Mouse (Mus musculus): Measurements from ENCODE around the gene Ceacam3. TPM values are rescaled to one million over a fixed set of nuclear protein-coding genes. Genes with fewer than 3 reads are reported as not detected.
"Not testable (repeated sequence)": the region's sequence is repeated elsewhere in the genome, so short reads cannot be mapped to it uniquely, and the experiment has no call there.

The Ceacam3 gene
- total RNA-seq (2014; fragmentation: Nextera tagmentation) (not detected in 2 replicates), total RNA-seq (2017) (0.29 and 0.44 TPM in 2 replicates), polyA plus RNA-seq (2012) (0.02 TPM in 1 of 2 replicates, not detected in the other)

GRCm38 (mm10) chr7:17149931-17150330 is at the start of gene Ceacam3:
Gene Ceacam3, plus strand, starts transcription at chr7:17150282.
- H3K36me3 ChIP-seq (replicated peaks) = no peaks in the 10 kb centered on the region
- no peaks in the 10 kb centered on the region for H3K27me3 ChIP-seq (ENCODE audit: insufficient read depth, low read length)
- no peaks in the 10 kb centered on the region for H3K9me3 ChIP-seq (replicated peaks)
- DNase-seq (ENCODE audit: low spot score) = peak; percentile 42
- peak; percentile 89 for ATAC-seq (ENCODE audit: extremely low read depth, insufficient number of reproducible peaks, low FRiP score, poor library complexity, severe bottlenecking)
- TF ChIP-seq POLR2AphosphoS5 (IDR thresholded peaks at IDR 0.05; ENCODE audit: insufficient replicate concordance, low read depth, low read length) (no peak), GATA2 (IDR thresholded peaks at IDR 0.05; ENCODE audit: borderline replicate concordance, low read depth, low read length) (peak; percentile 98; the same call in 1 of the 2 replicates), CTCF (IDR thresholded peaks at IDR 0.05; ENCODE audit: low read depth, low read length) (no peak), TAL1 (conservative IDR thresholded peaks at IDR 0.05; ENCODE audit: low read depth, low read length) (peak; percentile 80)
- peak within 1 kb of the TSS; percentile 57; the same call in 1 of the 2 replicates for H3K4me3 ChIP-seq (ENCODE audit: low read depth, low read length)
- peaks cover 62% of the 10 kb centered on the region for H3K4me1 ChIP-seq (ENCODE audit: insufficient read depth, low read depth, low read length)

- ATAC-seq (ENCODE audit: extremely low read depth, insufficient number of reproducible peaks, low FRiP score, poor library complexity, severe bottlenecking); DNase-seq (ENCODE audit: low spot score); H3K27me3 ChIP-seq (ENCODE audit: insufficient read depth, low read length); H3K4me1 ChIP-seq (ENCODE audit: insufficient read depth, low read depth, low read length); H3K36me3 ChIP-seq (replicated peaks); H3K4me3 ChIP-seq (ENCODE audit: low read depth, low read length); H3K9me3 ChIP-seq (replicated peaks): not testable (repeated sequence)
Observed at GRCm38 (mm10) chr7:17101631-17102030, 48.5 kb upstream of the Ceacam3 start.

- DNase-seq (ENCODE audit: low spot score) = no peak
- H3K9me3 ChIP-seq (replicated peaks) = no peaks in the 10 kb centered on the region
- TF ChIP-seq POLR2AphosphoS5 (IDR thresholded peaks at IDR 0.05; ENCODE audit: insufficient replicate concordance, low read depth, low read length) (no peak), CTCF (IDR thresholded peaks at IDR 0.05; ENCODE audit: low read depth, low read length) (no peak), GATA2 (IDR thresholded peaks at IDR 0.05; ENCODE audit: borderline replicate concordance, low read depth, low read length) (no peak), TAL1 (conservative IDR thresholded peaks at IDR 0.05; ENCODE audit: low read depth, low read length) (no peak), GATA1 (IDR thresholded peaks at IDR 0.05; ENCODE audit: borderline replicate concordance, low read length) (no peak)
- no peak for ATAC-seq (ENCODE audit: extremely low read depth, insufficient number of reproducible peaks, low FRiP score, poor library complexity, severe bottlenecking)
- no peak overlapping the region for H3K4me3 ChIP-seq (ENCODE audit: low read depth, low read length)
- no peaks in the 10 kb centered on the region for H3K27me3 ChIP-seq (ENCODE audit: insufficient read depth, low read length)
- H3K4me1 ChIP-seq (ENCODE audit: insufficient read depth, low read depth, low read length) = peaks cover 5% of the 10 kb centered on the region
- H3K36me3 ChIP-seq (replicated peaks) = no peaks in the 10 kb centered on the region
Observed at GRCm38 (mm10) chr7:17135307-17135706, 14.8 kb upstream of the Ceacam3 start.

GRCm38 (mm10) chr7:17155634-17156033 is 5.6 kb downstream of the Ceacam3 start:
- Histone ChIP-seq H3K9me3 (replicated peaks) (no peaks in the 10 kb centered on the region), H3K4me1 (ENCODE audit: insufficient read depth, low read depth, low read length) (peaks cover 37% of the 10 kb centered on the region), H3K4me3 (ENCODE audit: low read depth, low read length) (no peak overlapping the region), H3K27me3 (ENCODE audit: insufficient read depth, low read length) (no peaks in the 10 kb centered on the region; the same call in 1 of the 2 replicates), H3K36me3 (replicated peaks) (no peaks in the 10 kb centered on the region)
- no peak for DNase-seq (ENCODE audit: low spot score)
- peak; percentile 71 for TF ChIP-seq CTCF (IDR thresholded peaks at IDR 0.05; ENCODE audit: low read depth, low read length)
- TF ChIP-seq GATA1 (IDR thresholded peaks at IDR 0.05; ENCODE audit: borderline replicate concordance, low read length) = no peak
- peak; percentile 63 for ATAC-seq (ENCODE audit: extremely low read depth, insufficient number of reproducible peaks, low FRiP score, poor library complexity, severe bottlenecking)

GRCm38 (mm10) chr7:17156885-17157677 is 7.0 kb downstream of the Ceacam3 start:
- Histone ChIP-seq H3K4me1 (ENCODE audit: insufficient read depth, low read depth, low read length) (peaks cover 24% of the 10 kb centered on the region), H3K36me3 (replicated peaks) (no peaks in the 10 kb centered on the region), H3K27me3 (ENCODE audit: insufficient read depth, low read length) (no peaks in the 10 kb centered on the region; the same call in 1 of the 2 replicates), H3K9me3 (replicated peaks) (no peaks in the 10 kb centered on the region), H3K4me3 (ENCODE audit: low read depth, low read length) (no peak overlapping the region)
- TF ChIP-seq GATA1 (IDR thresholded peaks at IDR 0.05; ENCODE audit: borderline replicate concordance, low read length) (no peak), GATA2 (IDR thresholded peaks at IDR 0.05; ENCODE audit: borderline replicate concordance, low read depth, low read length) (no peak), TAL1 (conservative IDR thresholded peaks at IDR 0.05; ENCODE audit: low read depth, low read length) (no peak), CTCF (IDR thresholded peaks at IDR 0.05; ENCODE audit: low read depth, low read length) (no peak), POLR2AphosphoS5 (IDR thresholded peaks at IDR 0.05; ENCODE audit: insufficient replicate concordance, low read depth, low read length) (no peak)
- ATAC-seq (ENCODE audit: extremely low read depth, insufficient number of reproducible peaks, low FRiP score, poor library complexity, severe bottlenecking) (0 out of 2 replicates have a peak, but pooled peaks have one; percentile 22), DNase-seq (ENCODE audit: low spot score) (no peak)

- no peak overlapping the region for H3K4me3 ChIP-seq (ENCODE audit: low read depth, low read length)
- H3K4me1 ChIP-seq (ENCODE audit: insufficient read depth, low read depth, low read length) = peaks cover 14% of the 10 kb centered on the region; the same call in 1 of the 2 replicates
- no peaks in the 10 kb centered on the region for H3K36me3 ChIP-seq (replicated peaks)
- DNase-seq (ENCODE audit: low spot score) = no peak
- ATAC-seq (ENCODE audit: extremely low read depth, insufficient number of reproducible peaks, low FRiP score, poor library complexity, severe bottlenecking) = no peak
- no peaks in the 10 kb centered on the region; the same call in 1 of the 2 replicates for H3K27me3 ChIP-seq (ENCODE audit: insufficient read depth, low read length)
- TF ChIP-seq TAL1 (conservative IDR thresholded peaks at IDR 0.05; ENCODE audit: low read depth, low read length) (no peak), GATA1 (IDR thresholded peaks at IDR 0.05; ENCODE audit: borderline replicate concordance, low read length) (no peak)
- H3K9me3 ChIP-seq (replicated peaks) = no peaks in the 10 kb centered on the region
Observed at GRCm38 (mm10) chr7:17159011-17159410, 8.9 kb downstream of the Ceacam3 start.
